Mouse (Mus musculus) ES-E14 (cell line): Measurements from ENCODE around the gene Txnrd1. TPM values are rescaled to one million over a fixed set of nuclear protein-coding genes. Genes with fewer than 3 reads are reported as not detected.
A peak's percentile ranks its signal among the peaks of the same experiment; 100 is the strongest.

Experiments
- DNase-seq: peaks from one replicate; pipeline ENCODE4 v3.0.0-alpha.2; 2013; ENCODE audit warnings: low read depth, low spot score
- H3K27ac ChIP-seq: 2 replicates; pipeline ENCODE4 v1.5.1; 2012; ENCODE audit warnings: low read depth, mild to moderate bottlenecking, low read length, moderate library complexity, mixed read lengths; ENCODE audit not compliant: poor library complexity, insufficient read depth, severe bottlenecking
- H3K36me3 ChIP-seq: 2 replicates; pipeline ENCODE4 v1.6.1; 2012; ENCODE audit warnings: mild to moderate bottlenecking, low read length, moderate library complexity, mixed read lengths; ENCODE audit not compliant: control insufficient read depth, poor library complexity, insufficient read depth, severe bottlenecking
- H3K4me1 ChIP-seq, 2 experiments: fragments of 150-350 bp in 1 of 2; sonication (generic) in 1 of 2; 2 replicates each; pipeline ENCODE4 v1.6.1; 2012; ENCODE audit warnings: low read length in 2 of 2, mild to moderate bottlenecking in 1 of 2, mixed read lengths in 1 of 2; ENCODE audit not compliant: control insufficient read depth in 2 of 2, insufficient read depth in 2 of 2, poor library complexity in 1 of 2
- H3K4me3 ChIP-seq, 2 experiments: fragments of 150-350 bp in 1 of 2; sonication (generic) in 1 of 2; 2 replicates each; pipeline ENCODE4 v1.5.1; 2012; ENCODE audit warnings: low read length in 2 of 2, low read depth in 1 of 2, mild to moderate bottlenecking in 1 of 2, mixed read lengths in 1 of 2; ENCODE audit not compliant: insufficient read depth in 1 of 2, poor library complexity in 1 of 2, severe bottlenecking in 1 of 2
- H3K9ac ChIP-seq: 2 replicates; pipeline ENCODE4 v1.6.1; 2012; ENCODE audit warnings: low read depth, mild to moderate bottlenecking, low read length, mixed read lengths; ENCODE audit not compliant: poor library complexity, insufficient read depth, severe bottlenecking
- H3K9me3 ChIP-seq: fragments of 150-350 bp; sonication (generic); 2 replicates; pipeline ENCODE4 v1.6.1; 2012; ENCODE audit warnings: low read depth, mild to moderate bottlenecking, low read length; ENCODE audit not compliant: control insufficient read depth, insufficient read depth
- CHD2 ChIP-seq: IDR thresholded peaks from 2 replicates; pipeline ENCODE4 v1.6.1; 2014; ENCODE audit warnings: mild to moderate bottlenecking, low read depth, low read length, inconsistent platforms
- HCFC1 ChIP-seq: IDR thresholded peaks from 2 replicates; pipeline ENCODE4 v1.6.1; 2012; ENCODE audit warnings: low read length, inconsistent platforms, borderline replicate concordance; ENCODE audit not compliant: insufficient read depth
- MAFK ChIP-seq: IDR thresholded peaks from 2 replicates; pipeline ENCODE4 v1.6.1; 2014; ENCODE audit warnings: mild to moderate bottlenecking, low read depth, low read length, inconsistent platforms; ENCODE audit not compliant: insufficient read depth
- ZC3H11A ChIP-seq: IDR thresholded peaks from 2 replicates; pipeline ENCODE4 v1.6.1; 2012; ENCODE audit warnings: low read depth, mild to moderate bottlenecking, inconsistent platforms, low read length, borderline replicate concordance
- ZNF384 ChIP-seq: IDR thresholded peaks from 2 replicates; pipeline ENCODE4 v1.6.1; 2012; ENCODE audit warnings: low read depth, low read length, inconsistent platforms
- in situ Hi-C, 2 experiments: fragments of 600-800 bp; cut with MboI; formaldehyde crosslinking; loops; one replicate each; pipeline ENCODE4 v1.15.1; 2025; ENCODE audit warnings: low sequenced_read_pairs in 2 of 2, inconsistent platforms in 1 of 2; ENCODE audit not compliant: unreplicated experiment in 2 of 2
- total RNA-seq: library from RNA; depleted of rRNA; stranded (reverse); fragments of 300-350 nt; gene quantifications from 2 replicates; pipeline ENCODE4 v1.2.3, GENCODE M21; 2012; rRNA removed

Gene Txnrd1
- 107 and 167 TPM in 2 replicates for total RNA-seq

GRCm38 (mm10) chr10:82833926-82834325 lies at the start of gene Txnrd1:
Txnrd1 (plus strand) TSS chr10:82833951.
- peaks cover 11% of the 10 kb centered on the region for H3K9me3 ChIP-seq
- H3K27ac ChIP-seq = no peak within 1 kb of the TSS
- no peaks in the 10 kb centered on the region for H3K36me3 ChIP-seq
- in situ Hi-C loops = no loop called here
- DNase-seq = no peak
- no peaks in the 10 kb centered on the region for H3K4me1 ChIP-seq
- no peak within 1 kb of the TSS for H3K9ac ChIP-seq
- no peak within 1 kb of the TSS for H3K4me3 ChIP-seq
- no peak for TF ChIP-seq ZNF384
- TF ChIP-seq HCFC1 = no peak
- TF ChIP-seq ZC3H11A = no peak
- no peak for TF ChIP-seq MAFK
- TF ChIP-seq CHD2 = no peak

GRCm38 (mm10) chr10:82789181-82789580 lies 44.6 kb upstream of the Txnrd1 start:
- in situ Hi-C loops = no loop called here
- H3K4me3 ChIP-seq = no peak overlapping the region
- H3K4me1 ChIP-seq = no peaks in the 10 kb centered on the region
- DNase-seq = no peak
- H3K27ac ChIP-seq = no peak overlapping the region
- H3K9ac ChIP-seq = no peak overlapping the region
- H3K9me3 ChIP-seq = no peaks in the 10 kb centered on the region
- no peaks in the 10 kb centered on the region for H3K36me3 ChIP-seq
- no peak for TF ChIP-seq MAFK
- TF ChIP-seq ZC3H11A = no peak
- TF ChIP-seq ZNF384 = no peak
- no peak for TF ChIP-seq HCFC1
- no peak for TF ChIP-seq CHD2

GRCm38 (mm10) chr10:82790504-82790903 lies 43.2 kb upstream of the Txnrd1 start:
- TF ChIP-seq CHD2 = no peak
- TF ChIP-seq ZNF384 = no peak
- no peak for TF ChIP-seq MAFK
- Histone ChIP-seq H3K27ac (no peak overlapping the region), H3K9me3 (no peaks in the 10 kb centered on the region), H3K4me3 (no peak overlapping the region), H3K9ac (no peak overlapping the region), H3K36me3 (no peaks in the 10 kb centered on the region), H3K4me1 (no peaks in the 10 kb centered on the region)
- in situ Hi-C loops = no loop called here
- no peak for DNase-seq

GRCm38 (mm10) chr10:82791713-82792112 lies 42.0 kb upstream of the Txnrd1 start:
- no peaks in the 10 kb centered on the region for H3K36me3 ChIP-seq
- in situ Hi-C loops = no loop called here
- H3K9me3 ChIP-seq = no peaks in the 10 kb centered on the region
- no peak overlapping the region for H3K27ac ChIP-seq
- no peak for DNase-seq
- TF ChIP-seq ZNF384 = no peak
- TF ChIP-seq ZC3H11A = peak; percentile 71; the same call in 1 of the 2 replicates
- no peak overlapping the region for H3K9ac ChIP-seq
- no peak overlapping the region for H3K4me3 ChIP-seq
- H3K4me1 ChIP-seq = peaks cover 0 to 4% of the 10 kb centered on the region in 2 experiments; a peak in 2 of 4 replicates

GRCm38 (mm10) chr10:82792311-82792710 lies 41.4 kb upstream of the Txnrd1 start:
- in situ Hi-C loops = no loop called here
- H3K36me3 ChIP-seq = no peaks in the 10 kb centered on the region
- TF ChIP-seq ZC3H11A (no peak), HCFC1 (no peak), MAFK (no peak), ZNF384 (no peak), CHD2 (no peak)
- H3K4me1 ChIP-seq = peaks cover 0 to 8% of the 10 kb centered on the region in 2 experiments; a peak in 3 of 4 replicates
- no peak overlapping the region for H3K4me3 ChIP-seq
- H3K9ac ChIP-seq = no peak overlapping the region
- H3K9me3 ChIP-seq = no peaks in the 10 kb centered on the region
- no peak overlapping the region for H3K27ac ChIP-seq
- DNase-seq = no peak
